Mouse (Mus musculus): ENCODE measurements around the gene D030056L22Rik. TPM values are rescaled to one million over a fixed set of nuclear protein-coding genes. Genes with fewer than 3 reads are reported as not detected.

D030056L22Rik gene
- 10 to 100 TPM; 12.0 to 14.0 (median 13.0) TPM for total RNA-seq (2022)

DNA sequence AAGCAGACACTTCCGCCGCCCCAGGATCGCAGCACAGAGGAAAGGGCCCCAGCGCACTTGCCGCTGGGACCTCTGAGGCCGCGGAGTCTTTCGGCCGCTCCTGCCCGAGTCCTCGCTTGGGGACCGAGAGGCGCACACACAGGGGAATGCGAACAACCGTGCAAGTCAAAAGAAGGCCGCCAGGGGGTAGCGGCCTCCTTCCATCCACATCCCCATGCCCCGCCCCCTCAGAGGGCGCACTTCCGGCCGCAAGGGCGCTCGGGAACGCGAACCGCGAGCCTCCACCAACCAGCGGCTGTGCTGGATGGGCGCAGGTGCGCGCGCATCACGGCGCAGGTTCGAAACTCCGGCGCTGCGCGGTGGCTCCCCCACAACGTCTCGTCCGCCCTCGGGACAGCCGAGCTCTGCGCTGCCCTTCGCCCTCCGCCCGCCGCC is at the start of gene D030056L22Rik:
TSS of gene D030056L22Rik (plus strand) at position 328 of the 435 bp plus-strand sequence.
- peak; percentile 96 for DNase-seq

DNA sequence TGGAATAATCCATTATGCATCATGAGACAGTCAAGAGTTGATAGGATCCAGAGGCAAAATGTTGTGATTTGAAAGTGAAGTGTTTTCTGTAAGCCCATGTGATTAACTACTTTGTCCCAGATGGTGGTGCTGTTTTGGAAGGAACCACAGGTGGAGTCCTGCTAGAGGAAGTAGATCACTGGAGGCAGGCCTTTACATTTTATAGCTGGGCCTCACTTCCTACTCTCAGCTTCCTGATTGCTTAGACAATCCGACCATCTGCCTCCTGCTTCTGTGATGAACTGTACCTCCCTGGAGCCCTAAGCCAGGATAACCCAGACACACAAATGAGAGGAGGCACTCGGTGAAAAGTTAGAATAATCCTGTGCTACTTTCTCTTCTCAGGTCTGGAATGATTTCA is 49.1 kb upstream of the D030056L22Rik start:
- DNase-seq: no peak

DNA sequence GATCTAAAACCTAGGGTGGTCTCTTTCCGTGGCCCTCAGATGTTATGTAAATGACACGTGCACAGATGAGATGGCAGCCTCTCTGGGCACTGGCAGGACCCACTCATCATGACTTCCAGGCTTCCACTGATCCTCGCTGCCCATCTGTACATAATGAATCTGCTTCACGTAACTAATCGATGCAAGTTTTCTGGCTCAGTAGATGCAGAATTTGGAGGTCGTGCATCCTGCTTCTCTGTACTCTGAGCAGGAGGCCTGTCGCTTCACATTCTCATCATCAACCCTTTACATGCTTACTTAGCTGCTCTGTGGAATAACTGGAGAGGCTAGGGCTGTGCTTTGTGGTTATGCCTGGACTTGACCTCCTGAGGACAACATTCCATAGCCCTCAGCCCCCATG is 46.0 kb upstream of the D030056L22Rik start:
- DNase-seq: no peak

DNA sequence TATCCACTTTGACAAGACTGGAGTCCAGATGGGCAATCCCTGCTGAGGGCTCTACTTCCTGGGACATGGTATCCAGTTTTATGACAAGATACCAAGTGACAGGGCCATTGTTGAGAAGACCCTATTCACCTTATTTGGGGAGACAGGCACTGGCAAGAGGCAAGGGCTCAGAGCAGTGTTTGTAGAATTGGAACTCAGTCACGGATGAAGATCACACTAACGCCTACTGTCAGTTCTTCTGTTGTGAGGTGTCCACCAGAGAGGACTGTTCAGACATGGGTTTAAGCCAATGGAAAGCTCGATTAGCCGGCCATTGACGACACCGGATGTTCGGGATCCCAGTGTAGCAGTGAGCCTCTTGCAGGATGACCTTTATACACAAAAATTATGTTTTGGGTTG is 43.4 kb upstream of the D030056L22Rik start:
- no peak for DNase-seq

DNA sequence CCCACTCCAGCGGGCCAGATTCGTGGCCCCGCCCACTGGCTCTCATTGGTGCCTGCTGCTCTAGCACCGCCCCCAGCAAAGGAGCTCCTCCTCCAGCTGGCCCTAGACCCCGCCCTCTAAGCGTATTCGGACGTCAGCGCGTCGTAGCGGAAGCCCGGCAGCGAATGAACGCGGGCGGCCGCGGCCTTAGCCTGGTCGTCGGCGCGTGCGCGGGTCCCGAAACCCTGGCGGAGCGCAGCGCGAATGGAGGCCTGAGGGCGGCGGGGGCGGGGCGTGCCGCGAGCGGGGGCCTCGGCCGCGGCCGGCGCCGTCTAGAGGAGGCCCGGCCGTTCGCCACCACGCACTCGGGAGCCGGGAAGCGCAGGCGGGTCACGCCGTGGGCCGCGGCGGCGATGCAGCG is 42.4 kb upstream of the D030056L22Rik start, which contains the start of gene Carnmt1:
TSS of gene Carnmt1 (plus strand) at position 157 of the 400 bp plus-strand sequence.
- peak; percentile 98 for DNase-seq

DNA sequence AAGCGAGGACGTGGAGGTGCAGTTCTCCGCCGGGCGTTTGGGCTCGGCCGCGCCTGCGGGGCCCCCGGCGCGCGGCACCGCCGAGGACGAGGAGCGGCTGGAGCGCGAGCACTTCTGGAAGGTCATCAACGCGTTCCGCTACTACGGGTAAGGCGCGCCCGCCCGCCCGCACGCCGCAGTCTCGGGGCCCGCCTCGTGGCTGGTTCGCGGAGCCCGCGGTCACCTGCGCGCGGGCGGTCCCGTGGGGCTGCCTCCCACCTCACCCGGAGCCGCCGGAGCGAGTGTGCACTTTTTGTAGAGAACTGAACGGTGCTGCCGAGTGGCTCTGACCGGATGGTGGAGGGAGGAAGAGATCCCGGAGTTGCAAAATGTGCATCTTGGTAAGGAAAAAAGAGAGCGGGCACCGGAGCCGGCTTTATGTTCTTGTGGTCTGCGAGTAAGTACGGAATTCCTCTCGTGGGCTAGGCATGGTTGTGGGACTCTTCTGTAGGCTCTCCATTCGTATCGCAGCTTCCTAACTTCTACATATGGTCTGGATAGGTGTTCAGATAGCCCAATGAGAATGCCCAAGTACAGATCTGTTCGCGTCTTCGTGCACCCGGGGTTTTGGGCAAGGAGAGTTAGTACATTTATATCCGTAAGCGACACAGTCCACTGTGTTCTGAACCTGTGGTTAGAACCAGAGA is 41.8 kb upstream of the D030056L22Rik start:
- peak; percentile 23 for DNase-seq

DNA sequence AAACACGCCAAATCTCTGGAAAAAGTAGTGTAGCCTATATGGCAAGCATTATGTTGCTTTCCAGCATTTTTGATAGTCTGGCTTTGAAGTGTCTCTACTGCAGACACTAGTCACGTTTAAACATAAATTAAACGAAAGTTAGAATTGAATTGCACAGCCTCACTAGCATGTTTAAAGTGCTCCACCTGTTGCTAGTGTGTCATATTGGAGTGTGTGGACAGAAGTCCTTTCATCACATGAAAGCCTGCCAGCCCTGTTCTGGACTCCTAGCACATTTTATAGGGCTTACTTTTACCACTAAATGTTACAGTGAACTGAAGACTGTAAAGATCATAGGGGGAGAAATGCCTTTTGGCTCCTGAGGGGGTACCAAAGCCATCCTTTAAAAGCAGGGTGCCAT is 40.5 kb upstream of the D030056L22Rik start:
- DNase-seq: no peak

DNA sequence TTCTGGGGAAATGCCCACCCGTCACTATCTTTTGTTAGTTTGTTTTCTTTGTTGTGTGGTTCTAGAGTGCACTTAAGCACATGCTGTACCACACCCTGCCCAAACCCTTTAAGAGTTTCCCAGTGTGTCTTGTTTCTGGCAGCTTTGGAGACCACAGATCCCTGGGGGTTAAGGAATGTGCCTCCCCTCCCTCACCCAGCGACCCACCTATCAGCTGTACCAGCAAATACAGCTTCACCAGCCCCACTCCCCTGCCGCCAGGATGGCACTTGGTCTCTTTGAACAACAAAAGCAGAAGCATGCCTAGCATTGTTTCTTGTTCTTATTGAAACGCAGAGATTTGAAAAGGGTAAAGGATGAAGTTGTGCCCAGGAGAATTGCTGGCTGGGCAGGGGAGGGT is 39.9 kb upstream of the D030056L22Rik start:
- no peak for DNase-seq

DNA sequence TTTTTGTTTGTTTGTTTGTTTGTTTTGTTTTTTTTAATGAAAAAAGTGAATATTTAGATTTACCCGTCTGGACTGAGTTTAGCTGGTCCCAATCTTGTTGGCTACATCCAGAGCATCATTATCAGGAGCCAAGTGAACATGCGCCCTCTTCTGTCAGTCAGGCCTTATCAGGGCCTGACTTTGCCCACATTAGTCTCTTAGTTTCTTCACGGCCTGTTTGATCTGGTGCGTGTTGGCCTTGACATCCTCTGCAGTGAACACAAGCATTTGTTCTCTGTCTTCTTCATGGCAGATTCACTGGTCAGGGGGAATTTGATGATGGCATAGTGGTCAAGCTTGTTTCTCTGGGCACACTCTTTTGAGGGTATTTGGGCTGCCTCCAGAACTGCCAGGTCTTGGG is 30.9 kb upstream of the D030056L22Rik start:
- DNase-seq: no peak

DNA sequence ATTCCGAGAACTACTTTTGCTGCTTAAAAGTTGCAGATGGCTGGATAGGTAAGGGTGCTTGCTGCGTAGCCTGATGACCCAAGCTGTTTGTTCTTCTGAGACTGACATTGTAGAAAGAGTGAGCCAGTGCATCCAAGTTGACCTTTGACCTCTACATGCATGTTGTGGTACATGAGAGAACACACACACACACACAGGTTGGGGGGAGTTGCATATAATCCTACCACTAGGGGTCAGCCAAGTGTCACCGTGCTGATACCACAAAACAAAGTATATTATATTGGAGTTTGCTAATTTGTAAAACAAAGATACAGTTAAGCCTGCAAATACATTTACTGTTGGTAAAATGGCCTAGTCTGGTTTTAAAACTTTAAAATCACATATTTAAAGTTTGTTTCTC is 25.4 kb upstream of the D030056L22Rik start:
- DNase-seq: no peak

DNA sequence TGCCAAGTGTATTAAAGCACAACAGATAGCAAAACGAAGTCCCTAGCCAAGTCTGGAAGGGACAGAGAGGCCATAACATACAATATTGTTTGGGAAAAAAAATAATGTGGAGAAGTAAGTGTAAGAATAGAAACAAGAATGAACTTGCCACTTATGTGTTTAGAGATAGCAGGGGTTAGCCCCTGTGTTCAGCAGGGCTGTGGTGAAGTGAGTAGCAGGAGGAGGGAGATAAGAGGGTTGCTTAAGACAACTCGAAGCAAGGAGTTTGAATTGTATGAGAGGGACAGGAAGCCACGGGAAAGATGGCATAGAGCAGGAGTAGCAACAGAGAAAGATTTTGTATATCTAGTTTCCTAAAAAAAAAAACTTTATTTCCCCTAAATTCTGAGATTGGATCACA is 20.8 kb upstream of the D030056L22Rik start:
- no peak for DNase-seq

DNA sequence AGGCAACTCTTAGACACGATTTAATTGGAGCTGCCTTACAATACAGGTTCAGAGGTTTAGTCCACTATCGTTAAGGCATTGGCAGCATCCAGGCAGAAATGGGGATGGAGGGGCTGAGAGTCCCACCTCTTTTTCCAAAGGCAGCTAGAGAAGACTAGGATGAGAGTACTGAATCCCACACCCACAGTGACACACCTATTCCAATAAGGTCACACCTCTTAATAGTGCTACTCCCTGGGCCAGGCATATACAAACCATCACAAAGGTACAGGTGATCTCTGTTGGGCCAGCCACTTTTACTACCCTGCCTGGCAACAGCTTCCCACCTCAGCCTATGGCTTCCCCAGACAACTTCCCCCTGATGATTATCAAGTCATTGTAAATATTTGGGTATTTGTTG is 20.2 kb upstream of the D030056L22Rik start:
- no peak for DNase-seq

DNA sequence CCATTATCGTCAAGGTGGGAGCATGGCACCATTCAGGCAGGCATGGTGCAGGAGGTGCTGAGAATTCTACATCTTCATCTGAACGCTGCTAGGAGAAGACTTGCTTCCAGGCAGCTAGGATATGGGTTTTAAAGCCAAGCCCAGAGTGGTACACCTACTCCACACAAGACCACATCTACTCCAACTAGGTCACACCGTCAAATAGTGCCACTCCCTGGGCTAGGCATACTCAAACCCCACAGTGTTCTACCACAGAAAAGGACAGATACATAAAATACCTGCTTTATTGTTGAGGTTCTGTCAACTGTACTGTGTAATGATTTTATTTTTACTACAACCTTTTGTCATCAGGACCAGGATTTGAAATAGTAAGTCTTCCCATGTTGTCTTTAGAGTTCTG is 17.9 kb upstream of the D030056L22Rik start:
- DNase-seq: no peak

DNA sequence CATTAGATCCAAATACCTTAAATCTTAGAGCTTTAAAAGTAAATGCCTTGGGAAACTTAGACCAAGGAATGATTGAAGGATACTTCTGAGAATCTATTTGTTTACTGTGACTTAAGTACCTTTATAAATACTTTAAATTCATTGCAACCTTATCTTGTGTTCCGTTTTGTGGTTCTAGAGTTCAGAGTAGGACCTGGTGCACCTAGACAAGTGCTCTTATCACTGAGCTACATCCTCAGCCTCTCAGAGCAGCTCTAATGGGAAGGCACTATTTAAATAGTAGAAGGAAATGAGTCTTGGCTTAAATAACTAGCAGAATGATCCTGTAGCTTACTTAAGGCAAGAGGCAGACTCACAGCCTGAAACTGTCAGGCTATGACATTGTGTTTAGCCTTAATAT is 17.4 kb upstream of the D030056L22Rik start:
- DNase-seq: no peak

DNA sequence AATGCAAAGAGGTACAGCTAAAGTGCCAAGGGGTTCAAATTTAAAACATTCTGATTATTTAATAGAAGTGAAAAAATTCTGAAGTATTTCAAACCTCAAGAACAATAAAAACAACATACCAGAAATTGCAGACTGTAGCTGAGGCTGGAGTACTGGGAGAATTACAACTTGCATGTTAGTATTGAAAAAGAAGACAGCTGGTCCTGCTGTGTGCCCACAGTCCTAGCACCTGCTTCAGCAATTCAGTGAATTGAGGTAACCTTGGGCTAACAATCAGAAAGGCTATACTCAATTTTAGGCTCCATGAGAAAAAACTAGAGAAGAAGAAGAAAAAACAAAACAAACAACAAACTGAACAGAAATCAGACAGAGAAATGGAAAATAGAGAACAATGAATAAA is 4.9 kb upstream of the D030056L22Rik start:
- no peak for DNase-seq

DNA sequence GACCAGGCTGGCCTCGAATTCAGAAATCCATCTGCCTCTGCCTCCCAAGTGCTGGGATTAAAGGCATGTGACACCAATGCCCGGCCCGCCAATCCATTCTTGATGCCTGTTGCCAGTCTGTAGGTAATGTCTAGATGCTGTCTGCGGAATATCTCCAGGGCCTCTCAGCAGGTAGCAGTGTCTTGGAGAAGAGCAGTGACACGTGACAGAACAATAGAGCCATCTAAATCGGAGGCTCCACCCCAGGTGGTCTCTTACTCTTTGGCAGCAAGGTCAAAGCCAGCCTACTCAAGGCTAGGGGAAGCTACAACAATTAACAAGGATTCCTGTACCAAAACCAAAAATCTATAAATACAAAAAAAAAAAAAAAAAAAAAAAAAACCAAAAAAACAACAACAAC is 2.1 kb upstream of the D030056L22Rik start:
- DNase-seq: no peak

DNA sequence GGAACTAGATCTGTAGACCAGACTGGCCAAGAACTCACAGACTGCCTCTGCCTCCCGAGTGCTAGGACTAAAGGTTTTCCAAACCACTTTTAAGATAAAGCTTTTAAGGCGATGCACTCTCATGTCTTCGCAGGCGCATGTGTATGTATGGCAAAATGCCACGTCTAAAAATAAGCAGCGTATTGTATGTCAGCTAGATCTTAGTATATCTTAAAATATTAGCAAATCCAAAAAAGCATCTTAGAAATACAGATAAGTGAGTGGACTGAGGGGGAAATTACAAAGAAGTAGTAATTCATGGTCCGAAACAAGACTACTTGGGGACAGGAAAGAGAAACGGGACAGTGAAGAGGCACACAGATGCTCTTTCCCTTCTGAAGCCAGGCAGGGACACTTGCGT is 1.4 kb upstream of the D030056L22Rik start:
- DNase-seq: no peak

DNA sequence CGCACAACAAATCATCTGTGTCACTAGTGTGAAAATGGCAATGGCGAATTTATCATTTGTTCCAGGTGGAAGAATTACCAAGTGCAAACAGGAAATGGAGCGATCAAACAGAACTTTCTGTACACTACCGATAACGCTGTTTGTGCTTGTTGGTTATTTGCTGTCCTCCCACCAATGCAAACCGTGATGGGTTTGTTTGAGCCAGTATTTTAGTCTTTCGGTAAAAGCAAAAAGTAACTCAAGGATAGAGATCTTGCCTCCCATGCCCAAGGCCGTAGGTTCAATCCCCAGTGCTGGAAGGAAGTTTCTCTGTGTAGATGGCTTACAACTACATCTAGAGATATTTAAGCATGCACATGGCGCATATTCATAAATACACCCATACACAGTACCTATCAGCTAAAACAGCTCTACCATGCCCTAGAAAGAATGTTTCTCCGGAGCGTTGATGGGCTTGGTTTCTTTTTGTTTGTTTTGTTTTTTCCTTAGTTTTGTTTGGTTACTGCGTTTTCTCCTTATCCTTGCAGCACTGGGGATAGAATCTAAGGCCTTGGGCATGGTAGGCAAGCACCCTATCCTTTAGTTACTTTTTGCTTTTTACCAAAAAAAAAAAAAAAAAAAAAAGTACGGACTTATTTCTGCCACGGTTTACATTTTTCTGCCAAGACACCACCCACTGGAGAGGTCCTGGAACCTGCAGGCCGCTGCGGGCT is 684 bp upstream of the D030056L22Rik start:
- DNase-seq: no peak

DNA sequence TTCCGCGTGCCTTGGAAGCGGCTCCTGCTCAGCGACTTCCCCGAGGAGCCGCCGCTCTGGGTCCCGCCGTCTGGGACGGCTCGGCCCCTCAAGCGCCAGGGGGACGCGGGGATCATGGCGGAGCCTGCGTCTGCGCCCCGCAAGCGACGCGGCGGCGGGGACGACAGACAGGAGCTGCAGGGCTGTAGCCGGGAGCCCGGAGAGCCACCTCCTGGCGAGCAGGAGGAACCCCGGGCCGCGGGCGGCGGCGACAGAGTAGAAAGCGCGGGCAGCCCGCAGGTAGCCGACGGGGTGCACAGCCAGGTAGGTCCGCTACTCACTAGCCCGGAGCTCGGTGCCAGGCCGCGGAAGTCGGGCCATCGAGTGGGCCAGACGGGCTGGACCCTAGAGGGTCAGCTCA is 364 bp downstream of the D030056L22Rik start:
- peak; percentile 21 for DNase-seq

DNA sequence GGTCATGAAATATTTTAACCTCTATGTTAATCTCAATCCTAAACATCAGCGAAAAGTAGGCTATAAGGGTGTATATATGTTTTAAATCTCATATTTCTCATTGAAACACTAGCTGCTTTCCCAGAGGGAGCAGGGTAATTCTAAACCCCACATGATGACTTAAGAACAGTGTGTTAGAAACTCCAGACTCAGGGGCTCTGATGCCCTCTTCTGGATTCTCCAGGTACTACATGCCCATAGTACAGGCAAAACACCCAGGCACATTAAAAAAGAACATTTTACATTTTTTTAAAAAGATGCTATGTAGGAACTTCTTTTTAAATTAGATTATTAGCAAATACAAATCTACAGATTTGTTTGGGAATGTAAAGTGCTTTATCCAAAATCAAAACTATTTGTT is 3.4 kb downstream of the D030056L22Rik start:
- DNase-seq: peak; percentile 29

DNA sequence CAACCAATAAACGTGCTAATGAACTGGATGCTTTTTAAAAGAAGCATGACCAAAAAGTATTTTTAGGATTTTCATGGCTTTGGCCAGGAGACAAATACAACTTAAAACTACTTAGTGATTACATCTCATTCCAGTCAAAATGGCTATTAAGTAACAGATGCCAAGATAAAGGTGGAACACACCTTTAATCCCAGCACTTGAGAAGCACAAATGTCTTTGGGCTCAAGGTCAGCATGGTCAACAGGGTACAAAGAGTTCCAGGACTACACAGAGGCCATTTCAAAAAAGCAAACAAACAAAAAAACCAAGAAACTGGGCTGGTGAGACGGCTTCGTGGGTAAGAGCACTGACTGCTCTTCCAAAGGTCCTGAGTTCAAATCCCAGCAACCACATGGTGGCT is 7.3 kb downstream of the D030056L22Rik start:
- DNase-seq: no peak

DNA sequence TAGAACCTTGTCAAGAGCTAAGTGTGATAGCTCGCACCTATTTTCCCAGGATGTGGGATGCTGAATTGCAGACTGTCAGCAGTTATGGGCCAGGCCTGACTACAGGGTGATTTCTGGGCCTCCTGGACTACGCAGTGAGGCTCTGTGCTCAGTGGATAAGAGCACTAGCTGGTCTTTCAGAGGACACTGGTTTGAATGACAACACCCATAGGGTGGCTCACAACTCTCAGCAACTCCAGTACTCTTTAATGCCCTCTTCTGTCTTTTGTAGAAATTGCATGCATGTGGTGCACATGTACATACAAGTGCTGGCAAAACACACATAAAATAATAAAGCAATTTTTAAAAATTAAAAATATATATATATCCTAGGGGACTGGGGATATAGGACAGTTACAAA is 12.2 kb downstream of the D030056L22Rik start:
- no peak for DNase-seq

DNA sequence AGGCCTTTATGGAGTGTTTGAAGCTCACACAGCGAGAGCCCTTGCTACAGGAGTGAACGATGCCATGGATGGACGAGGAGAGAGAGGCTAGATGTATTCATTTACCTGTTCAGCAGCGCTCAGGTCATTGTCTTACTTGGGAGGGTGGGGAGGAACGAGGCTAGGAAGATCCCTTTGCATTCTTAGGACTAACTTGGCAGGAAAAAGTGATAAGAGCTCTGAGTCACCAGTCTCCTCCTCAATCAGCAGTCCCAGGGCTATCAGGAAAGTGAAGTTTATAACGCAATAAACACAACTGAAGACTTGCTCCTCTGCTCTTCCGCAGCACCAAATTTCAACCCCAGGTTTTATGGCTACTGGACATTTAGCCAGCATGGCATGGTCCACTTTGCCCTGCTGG is 17.3 kb downstream of the D030056L22Rik start:
- DNase-seq: no peak

DNA sequence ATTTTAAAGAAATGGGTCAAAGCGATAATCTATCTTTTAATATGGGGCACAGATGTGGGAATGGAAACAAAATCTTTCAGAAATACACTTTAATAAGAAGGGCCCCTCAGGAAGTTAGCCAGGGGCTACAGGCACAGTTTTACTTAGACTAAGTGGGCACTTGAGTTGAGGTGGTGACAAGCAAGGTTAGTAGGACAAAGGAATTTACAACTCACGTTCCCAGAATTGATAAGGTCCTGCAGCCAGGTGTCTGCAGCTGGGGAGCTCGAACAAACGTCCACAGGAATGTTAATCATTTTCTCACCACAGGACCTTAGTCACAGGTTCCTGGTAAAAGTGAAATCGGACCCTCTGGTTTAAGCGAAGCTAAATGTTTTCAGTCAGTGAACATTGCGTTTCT is 18.1 kb downstream of the D030056L22Rik start:
- no peak for DNase-seq

Data from adrenal gland, adult 8-10 months (tissue).